Mouse (Mus musculus) CH12.LX (cell line): ENCODE results near the gene Thumpd3. TPM values are rescaled to one million over a fixed set of nuclear protein-coding genes. Genes with fewer than 3 reads are reported as not detected.

ENCODE experiments used
- DNase-seq: peaks from one replicate; pipeline ENCODE4 v3.0.0-alpha.2; 2013; ENCODE audit errors: extremely low read depth
- H3K27ac ChIP-seq: 2 replicates; pipeline ENCODE4 v1.5.1; 2012; ENCODE audit warnings: low read depth, mild to moderate bottlenecking, control low read depth, moderate library complexity; ENCODE audit not compliant: insufficient read depth
- H3K27me3 ChIP-seq: replicated peaks from 2 replicates; pipeline ENCODE3; 2012; ENCODE audit warnings: inconsistent platforms
- H3K36me3 ChIP-seq, 2 experiments: replicated peaks in 1 of 2; 2 replicates each; pipeline versions ENCODE3 to v1.6.1; 2012; ENCODE audit warnings: inconsistent platforms in 1 of 2, low read length in 1 of 2, mild to moderate bottlenecking in 1 of 2, mixed read lengths in 1 of 2, moderate library complexity in 1 of 2; ENCODE audit not compliant: control insufficient read depth in 1 of 2, insufficient read depth in 1 of 2
- H3K4me1 ChIP-seq, 2 experiments: 2 replicates each; pipeline ENCODE4 v1.6.1; 2012; ENCODE audit warnings: inconsistent platforms in 1 of 2, moderate library complexity in 1 of 2; ENCODE audit not compliant: insufficient read depth in 2 of 2, control insufficient read depth in 1 of 2
- H3K4me2 ChIP-seq: 2 replicates; pipeline ENCODE4 v1.6.1; 2012; ENCODE audit warnings: low read depth, mild to moderate bottlenecking, control low read depth; ENCODE audit not compliant: poor library complexity, insufficient read depth, severe bottlenecking
- H3K4me3 ChIP-seq, 3 experiments: fragments of 150-350 bp in 1 of 3; sonication (generic) in 1 of 3; replicated peaks in 1 of 3; 2 replicates each; pipeline versions ENCODE3 to v1.5.1; 2011 to 2012; ENCODE audit warnings: low read depth in 2 of 3, low read length in 2 of 3, mild to moderate bottlenecking in 2 of 3, moderate library complexity in 2 of 3, control low read depth in 1 of 3, improper control_type of control experiment in 1 of 3, inconsistent platforms in 1 of 3, mixed read lengths in 1 of 3; ENCODE audit not compliant: poor library complexity in 1 of 3
- H3K79me2 ChIP-seq: replicated peaks from 2 replicates; pipeline ENCODE4 v1.6.1; 2012; ENCODE audit warnings: mild to moderate bottlenecking, moderate library complexity; ENCODE audit not compliant: control insufficient read depth, poor library complexity, insufficient read depth, severe bottlenecking; ENCODE audit errors: extremely low read depth
- H3K9ac ChIP-seq: 2 replicates; pipeline ENCODE4 v1.6.1; 2012; ENCODE audit warnings: low read depth, mild to moderate bottlenecking, control low read depth, moderate library complexity; ENCODE audit not compliant: insufficient read depth
- H3K9me3 ChIP-seq: replicated peaks from 2 replicates; pipeline ENCODE3; 2012; ENCODE audit warnings: low read length, inconsistent platforms, mixed read lengths
- CHD2 ChIP-seq: IDR thresholded peaks from 2 replicates; pipeline ENCODE4 v1.6.1; 2011; ENCODE audit warnings: low read length, improper control_type of control experiment
- E2F4 ChIP-seq: IDR thresholded peaks from 2 replicates; pipeline ENCODE4 v1.6.1; 2011; ENCODE audit warnings: low read depth, low read length, improper control_type of control experiment; ENCODE audit not compliant: insufficient replicate concordance
- ELF1 ChIP-seq: IDR thresholded peaks from 2 replicates; pipeline ENCODE4 v1.6.1; 2014; ENCODE audit warnings: low read depth, mild to moderate bottlenecking, inconsistent platforms, low read length, improper control_type of control experiment
- EP300 ChIP-seq: IDR thresholded peaks from 2 replicates; pipeline ENCODE4 v1.6.1; 2011; ENCODE audit warnings: low read length, improper control_type of control experiment
- ETS1 ChIP-seq: conservative IDR thresholded peaks from 2 replicates; pipeline ENCODE4 v1.6.1; 2012; ENCODE audit warnings: low read depth, mild to moderate bottlenecking, inconsistent platforms, low read length, improper control_type of control experiment, moderate library complexity
- GABPA ChIP-seq: IDR thresholded peaks from 2 replicates; pipeline ENCODE4 v1.6.1; 2012; ENCODE audit warnings: low read depth, low read length, improper control_type of control experiment, inconsistent platforms; ENCODE audit not compliant: insufficient replicate concordance
- IRF4 ChIP-seq: IDR thresholded peaks from 2 replicates; pipeline ENCODE4 v1.6.1; 2014; ENCODE audit warnings: low read depth, mild to moderate bottlenecking, inconsistent platforms, low read length, improper control_type of control experiment
- JUN ChIP-seq: IDR thresholded peaks from 2 replicates; pipeline ENCODE4 v1.6.1; 2011; ENCODE audit warnings: low read depth, mild to moderate bottlenecking, low read length, improper control_type of control experiment, moderate library complexity; ENCODE audit not compliant: insufficient read depth
- MAFK ChIP-seq: IDR thresholded peaks from 2 replicates; pipeline ENCODE4 v1.6.1; 2011; ENCODE audit warnings: low read length, improper control_type of control experiment; ENCODE audit not compliant: insufficient replicate concordance
- MAZ ChIP-seq: IDR thresholded peaks from 2 replicates; pipeline ENCODE4 v1.6.1; 2012; ENCODE audit warnings: low read depth, mild to moderate bottlenecking, inconsistent platforms, low read length, improper control_type of control experiment, moderate library complexity
- MEF2A ChIP-seq: IDR thresholded peaks from 2 replicates; pipeline ENCODE4 v1.6.1; 2014; ENCODE audit warnings: low read depth, mild to moderate bottlenecking, inconsistent platforms, low read length, improper control_type of control experiment, borderline replicate concordance
- MXI1 ChIP-seq: IDR thresholded peaks from 2 replicates; pipeline ENCODE4 v1.6.1; 2011; ENCODE audit warnings: mild to moderate bottlenecking, low read depth, low read length, improper control_type of control experiment
- MYC ChIP-seq: IDR thresholded peaks from 2 replicates; pipeline ENCODE4 v1.6.1; 2011; ENCODE audit warnings: low read depth, mild to moderate bottlenecking, improper control_type of control experiment, low read length
- NRF1 ChIP-seq: IDR thresholded peaks from 2 replicates; pipeline ENCODE4 v1.6.1; 2014; ENCODE audit warnings: low read depth, mild to moderate bottlenecking, inconsistent platforms, low read length, improper control_type of control experiment, moderate library complexity
- PAX5 ChIP-seq: IDR thresholded peaks from 2 replicates; pipeline ENCODE4 v1.6.1; 2012; ENCODE audit warnings: low read length, inconsistent platforms, mixed read lengths
- POLR2A ChIP-seq: IDR thresholded peaks from 2 replicates; pipeline ENCODE4 v1.6.1; 2011; ENCODE audit warnings: low read depth, mild to moderate bottlenecking, improper control_type of control experiment, low read length
- POLR2AphosphoS2 ChIP-seq: IDR thresholded peaks from 2 replicates; pipeline ENCODE4 v1.6.1; 2011; ENCODE audit warnings: low read depth, low read length, improper control_type of control experiment
- RCOR1 ChIP-seq: conservative IDR thresholded peaks from 2 replicates; pipeline ENCODE4 v1.6.1; 2012; ENCODE audit warnings: low read depth, mild to moderate bottlenecking, inconsistent platforms, low read length, improper control_type of control experiment
- SIN3A ChIP-seq: IDR thresholded peaks from 2 replicates; pipeline ENCODE4 v1.6.1; 2012; ENCODE audit warnings: low read length, improper control_type of control experiment, inconsistent platforms
- TCF12 ChIP-seq: IDR thresholded peaks from 2 replicates; pipeline ENCODE4 v1.6.1; 2014; ENCODE audit warnings: low read depth, mild to moderate bottlenecking, inconsistent platforms, low read length, improper control_type of control experiment
- USF2 ChIP-seq: conservative IDR thresholded peaks from 2 replicates; pipeline ENCODE4 v1.6.1; 2011; ENCODE audit warnings: low read depth, low read length, improper control_type of control experiment
- ZC3H11A ChIP-seq: IDR thresholded peaks from 2 replicates; pipeline ENCODE4 v1.6.1; 2012; ENCODE audit warnings: low read depth, mild to moderate bottlenecking, inconsistent platforms, low read length, improper control_type of control experiment
- ZMIZ1 ChIP-seq: IDR thresholded peaks from 2 replicates; pipeline ENCODE4 v1.6.1; 2012; ENCODE audit warnings: low read depth, mild to moderate bottlenecking, inconsistent platforms, low read length, improper control_type of control experiment
- dilution Hi-C: fragments of 300-500 bp; cut with MboI; formaldehyde crosslinking; loops from 2 replicates; pipeline ENCODE4 v1.14.3; 2020; ENCODE audit warnings: low sequenced_read_pairs; ENCODE audit not compliant: extremely low pct_unique_long_range_greater_than_20kb, extremely low pct_ligation_motif_present
- in situ Hi-C: fragments of 300-500 bp; cut with MboI; formaldehyde crosslinking; loops from 3 replicates; pipeline ENCODE4 v1.14.3; 2019; ENCODE audit warnings: low sequenced_read_pairs, low pct_ligation_motif_present, low pct_unique_long_range_greater_than_20kb, mixed read lengths
- polyA plus RNA-seq: library from polyadenylated mRNA; unstranded; fragments of >175 nt; gene quantifications from 2 replicates; pipeline ENCODE4 v1.2.1, GENCODE M21; 2012; ENCODE audit warnings: low read depth; ENCODE audit not compliant: insufficient read length
- total RNA-seq, 2 experiments: library from RNA; depleted of rRNA; stranded (reverse); fragments of 300-350 nt in 1 of 2; fragments of >200 nt in 1 of 2; gene quantifications; 2 replicates each; pipeline ENCODE4 v1.2.3; 2012 to 2014

Gene Thumpd3
- total and polyA plus RNA-seq, 3 experiments: 37.1 to 78.1 (median 69.3) TPM

GRCm38 (mm10) chr6:113047016-113047746 is 1.2 kb downstream of the Thumpd3 start (continued):
- TF ChIP-seq MEF2A (peak; percentile 79; the same call in 1 of the 2 replicates), E2F4 (no peak), RCOR1 (no peak), TCF12 (peak; percentile 62; the same call in 1 of the 2 replicates), ZC3H11A (no peak), ELF1 (no peak), EP300 (peak; percentile 72), MYC (peak; percentile 37; the same call in 1 of the 2 replicates), PAX5 (no peak), ETS1 (peak; percentile 75), MXI1 (no peak), MAFK (peak; percentile 82), MAZ (no peak), IRF4 (peak; percentile 88), POLR2A (peak; percentile 72)

GRCm38 (mm10) chr6:113048371-113048770 is 2.3 kb downstream of the Thumpd3 start:
- no peaks in the 10 kb centered on the region for H3K27me3 ChIP-seq
- peak overlapping the region; percentile 94 for H3K4me2 ChIP-seq
- peak overlapping the region in 1 of 3 experiments; percentile 36 for H3K4me3 ChIP-seq
- H3K79me2 ChIP-seq: peaks cover 31% of the 10 kb centered on the region
- peaks cover 16 to 43% of the 10 kb centered on the region in 2 experiments for H3K36me3 ChIP-seq
- H3K4me1 ChIP-seq: peaks cover 3 to 25% of the 10 kb centered on the region in 2 experiments; a peak in 3 of 4 replicates
- DNase-seq: no peak
- no peak overlapping the region for H3K27ac ChIP-seq
- in situ Hi-C loops: loop anchor here (10.0 kb wide), 1 partner anchor 256 kb away; the partner anchor contains the start of gene Brpf1
- H3K9ac ChIP-seq: peak overlapping the region; percentile 73
- dilution Hi-C loops: no loop called here
- TF ChIP-seq CHD2: no peak
- TF ChIP-seq, all 38 proteins: peak for 0
- no peaks in the 10 kb centered on the region for H3K9me3 ChIP-seq

GRCm38 (mm10) chr6:113049159-113049558 is 3.1 kb downstream of the Thumpd3 start:
- Histone ChIP-seq H3K4me2 (peak overlapping the region; percentile 9; the same call in 1 of the 2 replicates), H3K27me3 (no peaks in the 10 kb centered on the region), H3K9ac (no peak overlapping the region), H3K4me3 (no peak overlapping the region), H3K4me1 (peaks cover 3 to 24% of the 10 kb centered on the region in 2 experiments; a peak in 3 of 4 replicates), H3K79me2 (peaks cover 31% of the 10 kb centered on the region), H3K36me3 (peaks cover 16 to 46% of the 10 kb centered on the region in 2 experiments), H3K9me3 (no peaks in the 10 kb centered on the region), H3K27ac (no peak overlapping the region)
- in situ Hi-C loops (loop anchor here (10.0 kb wide), 1 partner anchor 256 kb away; the partner anchor contains the start of gene Brpf1), dilution Hi-C loops (no loop called here)
- TF ChIP-seq NRF1 (no peak), USF2 (no peak), JUN (no peak), ZMIZ1 (no peak), POLR2AphosphoS2 (no peak), SIN3A (no peak), E2F4 (no peak), GABPA (no peak)
- no peak for DNase-seq
